In the genomic region with DNA sequence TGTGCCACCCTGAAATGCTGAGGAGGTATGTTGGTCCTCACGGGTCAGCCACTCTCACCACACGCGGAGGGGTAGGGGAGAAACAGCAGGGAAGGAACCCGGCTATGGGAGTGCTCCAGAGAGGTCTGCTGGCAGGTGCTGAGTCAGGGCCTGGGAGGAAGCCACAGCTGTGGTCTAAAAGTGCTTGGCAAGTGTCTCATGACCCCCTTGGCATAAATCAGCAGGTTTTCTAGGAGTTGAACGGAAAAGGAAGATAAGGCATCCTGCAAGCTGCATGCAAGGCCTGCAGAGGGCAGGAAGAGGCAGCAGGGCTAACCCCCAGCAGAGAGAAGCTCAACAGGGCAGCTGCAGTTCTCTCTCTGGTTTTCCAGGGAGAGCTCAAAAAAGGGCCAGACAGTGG, we compare ENCODE assay signal across 8 mouse cellular contexts. TPM values are rescaled to one million over a fixed set of nuclear protein-coding genes. Genes with fewer than 3 reads are reported as not detected.
DNase-seq lines count a peak whose midpoint lies in the region; ATAC-seq and TF ChIP-seq lines count a peak whose summit lies in the region.

No protein-coding gene starts in this region.

- intact Hi-C loops in left cerebral cortex, postnatal 4 days (cut with DNase I), result no loop called here

- peak; percentile 6 to 14 for DNase-seq in layer of hippocampus, adult 8-10 months (ENCODE audit: low spot score in 2 of 2)
- no peak for DNase-seq in layer of hippocampus, adult 11-12 months (ENCODE audit: low spot score)
- DNase-seq in adrenal gland, postnatal 10 days, result peak; percentile 62
- DNase-seq in heart, postnatal 0 days (ENCODE audit: low spot score), result peak; percentile 52
- no peak for DNase-seq in lung, adult 2 months
- DNase-seq in left cerebral cortex, postnatal 4 days, result no peak
- no peak for DNase-seq in midbrain, embryonic 14.5 days
- DNase-seq in gastrocnemius, postnatal 10 days, result no peak

- H3K9me3 ChIP-seq in heart, postnatal 0 days (replicated peaks; ENCODE audit: control insufficient read depth, low read length), result no peaks in the 10 kb centered on the region
- H3K9me3 ChIP-seq in midbrain, embryonic 14.5 days (ENCODE audit: control insufficient read depth, low read length), result no peaks in the 10 kb centered on the region

- no peak for TF ChIP-seq POLR2A in lung, adult 2 months (IDR thresholded peaks at IDR 0.05; ENCODE audit: borderline replicate concordance, extremely low read depth, low read depth, low read length)

- H3K4me3 ChIP-seq in heart, postnatal 0 days (ENCODE audit: low read depth, low read length), result no peak overlapping the region
- no peak overlapping the region for H3K4me3 ChIP-seq in lung, adult 2 months (replicated peaks; ENCODE audit: extremely low read depth, low read depth, low read length)
- H3K4me3 ChIP-seq in midbrain, embryonic 14.5 days (replicated peaks; ENCODE audit: low read depth, low read length), result no peak overlapping the region

- H3K27me3 ChIP-seq in heart, postnatal 0 days (ENCODE audit: control insufficient read depth, insufficient read depth, low read length), result no peaks in the 10 kb centered on the region
- H3K27me3 ChIP-seq in midbrain, embryonic 14.5 days (ENCODE audit: control insufficient read depth, insufficient read depth, low read length), result no peaks in the 10 kb centered on the region

- no peak; the same call in 1 of the 2 replicates for ATAC-seq in heart, postnatal 0 days (ENCODE audit: insufficient read depth, low read depth)
- ATAC-seq in midbrain, embryonic 14.5 days (ENCODE audit: low FRiP score, low TSS enrichment), result no peak

- no peak overlapping the region for H3K4me2 ChIP-seq in heart, postnatal 0 days (ENCODE audit: low read depth, low read length)
- no peak overlapping the region for H3K4me2 ChIP-seq in midbrain, embryonic 14.5 days (ENCODE audit: low read length)

- H3K9ac ChIP-seq in heart, postnatal 0 days (replicated peaks; ENCODE audit: low read depth, low read length), result no peak overlapping the region
- H3K9ac ChIP-seq in midbrain, embryonic 14.5 days (replicated peaks; ENCODE audit: low read length), result no peak overlapping the region

- 0 out of 2 replicates have a peak, but pooled peaks have one; percentile 10 for TF ChIP-seq CTCF in heart, postnatal 0 days (IDR thresholded peaks at IDR 0.05; ENCODE audit: low read depth)
- 0 out of 2 replicates have a peak, but pooled peaks have one; percentile 12 for TF ChIP-seq CTCF in lung, adult 2 months (IDR thresholded peaks at IDR 0.05; ENCODE audit: insufficient read depth, low read length)

- no peak for TF ChIP-seq EP300 in heart, postnatal 0 days (IDR thresholded peaks at IDR 0.05; ENCODE audit: low read depth)

- H3K4me1 ChIP-seq in heart, postnatal 0 days (ENCODE audit: control insufficient read depth, insufficient read depth), result peaks cover 45% of the 10 kb centered on the region
- peaks cover 16% of the 10 kb centered on the region for H3K4me1 ChIP-seq in lung, adult 2 months (ENCODE audit: control insufficient read depth, insufficient read depth, low read length)
- peaks cover 11% of the 10 kb centered on the region for H3K4me1 ChIP-seq in midbrain, embryonic 14.5 days (ENCODE audit: control insufficient read depth, insufficient read depth, low read length)

- 24% methylated on average over 5 of the region's 5 CpGs for WGBS in heart, postnatal 0 days
- 22% methylated on average over 5 of the region's 5 CpGs for WGBS in lung, adult 2 months
- WGBS in midbrain, embryonic 14.5 days, result 82% methylated on average over 5 of the region's 5 CpGs

- H3K36me3 ChIP-seq in heart, postnatal 0 days (replicated peaks; ENCODE audit: control insufficient read depth, insufficient read depth, low read length), result peaks cover 39% of the 10 kb centered on the region
- peaks cover 33% of the 10 kb centered on the region for H3K36me3 ChIP-seq in midbrain, embryonic 14.5 days (ENCODE audit: control insufficient read depth, insufficient read depth, low read length)

- peak overlapping the region; percentile 20; the same call in 1 of the 2 replicates for H3K27ac ChIP-seq in heart, postnatal 0 days (ENCODE audit: low read depth)
- H3K27ac ChIP-seq in midbrain, embryonic 14.5 days (replicated peaks; ENCODE audit: low read depth, low read length), result no peak overlapping the region

RNA-seq across cellular contexts. Expression of a gene that starts 5.5 kb away (rescaled TPM):
- 10 to 100 TPM; 44.1 to 55.6 (median 52.1) TPM for total RNA-seq in layer of hippocampus, adult 8-10 months (2022)
- total RNA-seq in adrenal gland, postnatal 10 days (2021), result 10 to 100 TPM; 49.3 to 50.7 TPM
- total RNA-seq in heart, postnatal 0 days (2014; rRNA removed; ENCODE audit: low replicate concordance), result 45.8 and 61.1 TPM in 2 replicates
- 43.5 and 49.5 TPM in 2 replicates for polyA plus RNA-seq in heart, postnatal 0 days (2015; fragmentation: Nextera tagmentation; extraction: Ambion mirVana)
- 72.8 and 74.1 TPM in 2 replicates for polyA plus RNA-seq in lung, adult 2 months (2012; rRNA removed)
- 10 to 100 TPM; 53.6 to 55.3 TPM for total RNA-seq in left cerebral cortex, postnatal 4 days (2021)
- polyA plus RNA-seq in midbrain, embryonic 14.5 days (2014; fragmentation: Nextera tagmentation; extraction: Ambion mirVana), result 96.2 and 96.3 TPM in 2 replicates
- 10 to 100 TPM; 25.7 to 35.0 TPM for total RNA-seq in gastrocnemius, postnatal 10 days (2021)

RNA-seq across cellular contexts. Expression of a gene that starts 9.3 kb away (rescaled TPM):
- total RNA-seq in layer of hippocampus, adult 8-10 months (2022), result 1 to 10 TPM; 2.5 to 3.5 (median 2.7) TPM
- total RNA-seq in adrenal gland, postnatal 10 days (2021), result 10 to 100 TPM in 1 of 2 experiments, 1 to 10 TPM in 1; 8.4 to 10.9 TPM
- total RNA-seq in heart, postnatal 0 days (2014; rRNA removed; ENCODE audit: low replicate concordance), result 2.8 and 8.3 TPM in 2 replicates
- polyA plus RNA-seq in heart, postnatal 0 days (2015; fragmentation: Nextera tagmentation; extraction: Ambion mirVana), result 2.9 and 3.0 TPM in 2 replicates
- polyA plus RNA-seq in lung, adult 2 months (2012; rRNA removed), result 1.6 and 2.3 TPM in 2 replicates
- total RNA-seq in left cerebral cortex, postnatal 4 days (2021), result 1 to 10 TPM; 6.8 to 8.8 TPM
- 3.3 and 4.8 TPM in 2 replicates for polyA plus RNA-seq in midbrain, embryonic 14.5 days (2014; fragmentation: Nextera tagmentation; extraction: Ambion mirVana)
- 1 to 10 TPM; 3.6 to 8.7 TPM for total RNA-seq in gastrocnemius, postnatal 10 days (2021)

RNA-seq across cellular contexts. Expression of a gene that starts 25.4 kb away (rescaled TPM):
- total RNA-seq in layer of hippocampus, adult 8-10 months (2022), result 100 to 1,000 TPM; 102 to 115 (median 106) TPM
- 10 to 100 TPM; 77.0 to 91.2 TPM for total RNA-seq in adrenal gland, postnatal 10 days (2021)
- total RNA-seq in heart, postnatal 0 days (2014; rRNA removed; ENCODE audit: low replicate concordance), result 100 and 114 TPM in 2 replicates
- polyA plus RNA-seq in heart, postnatal 0 days (2015; fragmentation: Nextera tagmentation; extraction: Ambion mirVana), result 42.5 and 42.9 TPM in 2 replicates
- 99.7 and 103 TPM in 2 replicates for polyA plus RNA-seq in lung, adult 2 months (2012; rRNA removed)
- total RNA-seq in left cerebral cortex, postnatal 4 days (2021), result 100 to 1,000 TPM in 1 of 2 experiments, 10 to 100 TPM in 1; 92.6 to 121 TPM
- polyA plus RNA-seq in midbrain, embryonic 14.5 days (2014; fragmentation: Nextera tagmentation; extraction: Ambion mirVana), result 164 and 169 TPM in 2 replicates
- total RNA-seq in gastrocnemius, postnatal 10 days (2021), result 10 to 100 TPM; 31.6 to 36.9 TPM

RNA-seq across cellular contexts. Expression of a gene that starts 25.5 kb away (rescaled TPM):
- 1 to 10 TPM; 1.8 to 2.8 (median 2.2) TPM for total RNA-seq in layer of hippocampus, adult 8-10 months (2022)
- 10 to 100 TPM; 15.2 to 17.2 TPM for total RNA-seq in adrenal gland, postnatal 10 days (2021)
- total RNA-seq in heart, postnatal 0 days (2014; rRNA removed; ENCODE audit: low replicate concordance), result 14.3 and 23.7 TPM in 2 replicates
- polyA plus RNA-seq in heart, postnatal 0 days (2015; fragmentation: Nextera tagmentation; extraction: Ambion mirVana), result 16.0 and 17.2 TPM in 2 replicates
- polyA plus RNA-seq in lung, adult 2 months (2012; rRNA removed), result 53.4 and 60.4 TPM in 2 replicates
- total RNA-seq in left cerebral cortex, postnatal 4 days (2021), result 1 to 10 TPM; 3.8 to 4.6 TPM
- 5.1 and 5.5 TPM in 2 replicates for polyA plus RNA-seq in midbrain, embryonic 14.5 days (2014; fragmentation: Nextera tagmentation; extraction: Ambion mirVana)
- 1 to 10 TPM; 4.7 to 8.1 TPM for total RNA-seq in gastrocnemius, postnatal 10 days (2021)

RNA-seq across cellular contexts. Expression of a gene that starts 43.9 kb away (rescaled TPM):
- 10 to 100 TPM; 76.5 to 96.6 (median 88.0) TPM for total RNA-seq in layer of hippocampus, adult 8-10 months (2022)
- 10 to 100 TPM; 77.5 to 78.9 TPM for total RNA-seq in adrenal gland, postnatal 10 days (2021)
- 67.5 and 68.1 TPM in 2 replicates for total RNA-seq in heart, postnatal 0 days (2014; rRNA removed; ENCODE audit: low replicate concordance)
- polyA plus RNA-seq in heart, postnatal 0 days (2015; fragmentation: Nextera tagmentation; extraction: Ambion mirVana), result 56.2 and 58.2 TPM in 2 replicates
- 59.3 and 69.3 TPM in 2 replicates for polyA plus RNA-seq in lung, adult 2 months (2012; rRNA removed)
- 10 to 100 TPM; 69.1 to 78.9 TPM for total RNA-seq in left cerebral cortex, postnatal 4 days (2021)
- 74.9 and 79.5 TPM in 2 replicates for polyA plus RNA-seq in midbrain, embryonic 14.5 days (2014; fragmentation: Nextera tagmentation; extraction: Ambion mirVana)
- total RNA-seq in gastrocnemius, postnatal 10 days (2021), result 10 to 100 TPM; 37.8 to 39.0 TPM

Comparison
In these comparisons a context has a peak if more than half of its experiments do, and no peak if none do; other contexts are left out.
1. DNase-seq: peak in layer of hippocampus, adult 8-10 months (2 of 2), adrenal gland, postnatal 10 days (single experiment) and heart, postnatal 0 days (single experiment); none in layer of hippocampus, adult 11-12 months (single experiment), lung, adult 2 months (single experiment), left cerebral cortex, postnatal 4 days (single experiment), midbrain, embryonic 14.5 days (single experiment) and gastrocnemius, postnatal 10 days (single experiment).